Mouse (Mus musculus) ES-Bruce4 (cell line): Measurements from ENCODE around the gene Spock1.

Experiments
- CTCF ChIP-seq: IDR thresholded peaks from one replicate; pipeline ENCODE4 v1.8.1; 2011; ENCODE audit warnings: low read depth, low read length
- EP300 ChIP-seq: IDR thresholded peaks from 2 replicates; pipeline ENCODE4 v1.6.1; 2011; ENCODE audit warnings: low read depth, low read length; ENCODE audit not compliant: insufficient read depth
- POLR2A ChIP-seq: IDR thresholded peaks from one replicate; pipeline ENCODE4 v1.8.1; 2011; ENCODE audit warnings: low read length; ENCODE audit not compliant: insufficient read depth

GRCm38 (mm10) chr13:57943900-57944299 lies 35.8 kb upstream of the Spock1 start:
- no peak for TF ChIP-seq POLR2A
- TF ChIP-seq CTCF = no peak
- no peak for TF ChIP-seq EP300
